Mouse (Mus musculus) CD4-positive, CD25-positive, alpha-beta regulatory T cell, adult 4 months (primary cell): Measurements from ENCODE around the gene Mc1r. TPM values are rescaled to one million over a fixed set of nuclear protein-coding genes. Genes with fewer than 3 reads are reported as not detected.

Source experiments
- ATAC-seq: one replicate; pipeline ENCODE4 v1.8.0; 2017
- polyA plus RNA-seq, 2 experiments: library from polyadenylated mRNA; unstranded; fragments of 100-300 nt; shearing (Covaris generic); gene quantifications; one replicate each; pipeline ENCODE4 v1.2.1; 2017

Mc1r gene
- polyA plus RNA-seq: under 1 TPM in 1 of 2 experiments, not detected in 1; 0.17 TPM

GRCm38 (mm10) chr8:123406786-123407185 lies at the start of gene Mc1r:
Gene Mc1r, plus strand, starts transcription at chr8:123407107.
- peak; percentile 46 for ATAC-seq

- ATAC-seq: peak; percentile 68
Measured at GRCm38 (mm10) chr8:123361082-123361739, 45.7 kb upstream of the Mc1r start.

- ATAC-seq: peak; percentile 83
Measured at GRCm38 (mm10) chr8:123373403-123374238, 33.3 kb upstream of the Mc1r start, which contains the start of gene Tcf25. Gene Tcf25, plus strand, starts transcription at chr8:123373753.

DNA sequence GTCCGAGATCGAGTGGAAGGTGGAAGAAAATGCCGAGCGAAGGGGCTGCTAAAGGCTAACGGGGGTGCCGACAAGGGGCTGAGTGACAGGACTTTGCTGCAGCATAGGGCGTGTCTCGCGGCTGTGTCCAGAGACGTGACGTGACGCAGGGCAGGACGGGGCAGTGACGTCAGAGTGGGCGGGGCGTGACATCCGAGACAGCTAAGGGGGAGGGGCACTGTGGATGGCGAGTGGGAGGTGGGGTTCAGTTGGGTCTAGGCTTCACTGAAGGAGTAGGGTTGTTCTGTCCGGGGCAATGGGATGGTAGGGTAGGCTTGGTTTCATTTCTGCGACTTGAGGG lies 32.7 kb upstream of the Mc1r start:
- peak; percentile 71 for ATAC-seq

GRCm38 (mm10) chr8:123375701-123376100 lies 31.2 kb upstream of the Mc1r start:
- ATAC-seq: no peak

GRCm38 (mm10) chr8:123376106-123376505 lies 30.8 kb upstream of the Mc1r start:
- no peak for ATAC-seq

DNA sequence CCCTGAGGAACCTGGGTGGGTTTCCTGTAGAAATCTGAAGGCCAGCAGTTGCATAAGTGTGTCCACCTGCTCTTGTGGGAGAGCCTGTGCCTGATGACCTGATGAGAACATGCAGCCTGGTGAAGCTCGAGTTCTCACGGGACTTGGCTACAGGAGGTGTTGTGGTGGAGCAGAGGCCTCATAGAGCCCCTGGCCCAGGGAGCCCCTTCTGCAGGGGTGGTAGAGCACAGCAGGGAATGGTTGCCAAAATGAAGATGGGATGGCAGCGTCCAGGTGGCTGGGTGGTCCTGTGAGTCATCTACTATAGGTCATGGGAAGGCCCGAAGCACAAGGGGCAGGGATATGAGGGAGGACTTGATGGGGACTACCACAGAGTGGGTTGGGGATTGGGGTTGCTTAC lies 25.2 kb upstream of the Mc1r start:
- no peak for ATAC-seq

DNA sequence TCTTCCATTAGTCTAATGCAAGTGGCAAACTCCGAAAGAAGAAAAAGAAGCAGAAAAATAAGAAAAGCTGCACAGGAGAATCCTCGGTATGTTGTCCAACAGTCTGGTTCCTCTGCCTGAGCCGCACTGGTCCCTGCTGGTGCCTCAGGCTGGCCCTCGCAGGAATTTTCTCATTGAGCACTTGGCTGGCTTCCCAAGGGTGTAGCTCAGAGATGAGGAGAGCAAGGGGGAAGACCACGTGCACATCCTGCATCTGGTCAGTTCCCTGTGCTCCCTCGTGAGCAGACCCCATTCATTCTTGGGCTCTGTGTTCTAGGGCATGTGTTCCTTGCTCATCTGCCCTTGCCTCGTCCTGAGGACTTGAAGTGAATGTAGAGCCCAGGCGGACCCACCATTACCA lies 24.4 kb upstream of the Mc1r start:
- ATAC-seq: no peak

DNA sequence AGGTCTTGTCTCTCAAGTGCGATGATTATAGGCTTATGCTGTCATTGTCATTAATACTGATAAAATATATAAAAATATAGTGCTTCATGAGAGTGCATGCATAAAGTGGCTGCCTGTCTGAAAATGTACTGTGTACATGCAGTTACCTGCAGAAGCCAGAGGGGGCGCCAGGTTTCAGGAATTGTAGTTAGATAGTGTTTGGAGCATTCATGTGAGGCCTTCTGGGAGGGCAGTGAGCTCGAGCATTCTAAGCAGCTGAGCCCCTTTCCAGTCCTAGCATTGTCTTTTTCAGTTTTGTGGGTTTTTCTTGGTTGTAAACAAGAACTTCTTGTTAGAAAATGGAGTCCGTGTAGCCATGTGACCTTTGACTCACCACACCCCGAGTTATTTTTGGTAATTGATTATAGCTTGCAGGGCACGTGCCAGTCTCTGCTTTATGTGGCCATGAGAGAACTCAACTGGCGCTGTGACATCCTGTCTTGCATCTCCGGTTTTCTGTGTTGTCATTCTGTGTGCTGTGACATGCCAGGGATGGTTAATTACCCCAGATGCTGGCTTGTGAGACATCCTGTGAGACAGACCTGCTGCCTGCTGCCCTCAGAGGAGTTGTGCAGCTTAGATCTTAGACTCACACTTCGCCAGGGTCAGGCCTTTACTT lies 21.9 kb upstream of the Mc1r start:
- ATAC-seq: peak; percentile 88

DNA sequence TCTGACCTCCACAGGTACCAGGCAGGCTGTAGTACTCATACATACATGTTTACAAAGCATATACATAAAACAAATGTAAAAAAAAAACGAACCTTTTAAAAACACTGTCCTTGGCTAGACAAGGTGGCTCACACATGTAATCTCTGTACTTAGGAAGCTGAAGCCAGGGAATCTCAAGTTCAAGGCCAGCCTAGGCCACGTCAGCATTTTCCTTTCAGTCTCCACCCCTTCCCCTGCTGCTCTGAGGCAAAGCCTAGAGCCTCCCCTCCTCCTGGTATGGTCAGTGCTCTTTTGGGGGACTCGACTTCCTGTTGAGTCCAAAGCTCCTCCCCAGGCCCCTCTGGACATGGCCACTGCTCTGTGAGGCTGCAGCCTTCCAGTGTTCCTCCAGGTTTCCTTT lies 19.9 kb upstream of the Mc1r start:
- no peak for ATAC-seq

DNA sequence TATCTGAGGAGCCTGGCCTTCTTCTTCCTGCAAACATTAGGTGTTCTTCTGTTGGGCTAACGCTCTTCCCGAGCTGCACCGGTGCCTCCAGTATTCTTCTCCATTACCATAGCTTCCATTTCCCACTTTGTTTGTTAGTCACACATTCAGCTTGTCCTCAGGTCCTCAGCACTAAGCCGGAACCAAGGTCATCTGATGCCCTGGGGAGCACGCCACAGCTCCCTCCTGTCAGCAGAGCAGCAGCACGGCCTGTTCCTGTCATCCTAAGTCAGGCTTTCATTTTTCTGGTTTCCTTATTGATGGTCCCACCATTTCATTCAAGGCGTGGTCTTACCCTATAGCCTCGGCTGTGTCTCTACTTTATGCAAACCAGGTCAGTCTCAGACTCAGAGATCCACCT lies 19.1 kb upstream of the Mc1r start:
- no peak for ATAC-seq

DNA sequence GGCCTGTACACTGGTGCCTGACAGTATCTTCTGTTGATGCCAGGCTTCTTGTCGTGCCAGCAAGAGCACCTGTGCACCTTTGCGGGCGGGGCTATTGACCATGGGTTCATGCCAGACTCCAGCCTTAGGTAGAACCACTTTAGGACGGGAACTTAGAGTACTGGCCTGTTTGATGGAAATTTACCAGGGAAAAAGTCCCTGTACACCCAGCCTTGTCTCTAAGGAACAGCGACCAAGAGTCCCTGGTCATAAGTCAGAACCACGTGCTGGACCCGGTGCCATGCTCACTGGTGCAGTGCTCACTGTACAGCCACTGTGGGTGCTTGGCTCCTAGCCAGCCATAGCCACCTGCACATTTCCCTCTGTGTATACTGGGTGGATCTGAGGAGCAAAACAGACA lies 17.9 kb upstream of the Mc1r start:
- ATAC-seq: no peak

GRCm38 (mm10) chr8:123398308-123398707 lies 8.6 kb upstream of the Mc1r start:
- no peak for ATAC-seq

DNA sequence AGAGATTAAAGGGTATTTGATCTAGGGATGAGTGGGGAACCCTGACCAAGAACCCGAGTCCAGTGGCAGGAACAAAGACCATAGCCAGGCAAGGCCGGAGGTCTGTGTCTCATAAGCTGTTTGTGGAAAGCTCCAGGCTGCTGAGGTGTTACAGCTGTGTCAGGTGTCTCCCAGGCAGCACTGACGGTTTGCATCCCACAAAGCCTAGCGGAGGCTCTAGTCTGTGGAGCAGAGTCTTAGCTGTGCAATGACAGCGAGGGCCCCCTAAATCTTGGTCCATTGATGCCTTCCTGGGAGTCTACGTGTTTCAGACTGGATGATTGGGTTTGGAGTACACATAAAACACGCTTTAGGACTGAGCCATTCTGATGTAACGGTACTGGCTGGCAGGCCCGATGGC lies 5.0 kb upstream of the Mc1r start:
- ATAC-seq: no peak

DNA sequence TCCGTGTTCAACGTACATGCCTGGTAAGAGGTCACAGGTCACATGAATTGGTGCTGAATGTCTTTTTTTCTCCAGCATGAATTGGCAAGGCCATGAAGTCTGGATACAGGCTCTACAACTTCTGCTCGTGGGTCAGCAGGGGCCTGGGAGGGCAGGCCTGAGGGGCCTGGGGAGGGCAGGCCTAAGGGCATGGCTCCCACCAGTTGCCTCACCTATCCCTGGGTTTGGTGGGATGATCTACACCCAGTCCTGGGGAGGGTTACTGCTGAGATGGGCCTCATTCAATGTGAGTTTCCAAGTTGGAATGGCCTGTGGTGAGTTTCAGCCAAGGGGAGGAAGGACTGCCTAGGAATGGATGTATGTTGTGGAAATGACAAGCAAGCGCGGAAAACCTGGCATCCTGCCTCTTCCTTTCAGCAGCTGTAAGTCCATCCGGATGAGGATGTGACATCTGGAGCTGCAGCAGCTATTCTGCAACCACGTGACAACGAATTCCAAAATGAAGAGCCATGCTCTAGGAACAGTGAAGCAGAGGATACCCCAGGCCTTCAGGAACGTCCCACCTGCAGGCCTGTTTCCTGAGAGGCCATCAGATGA lies 4.1 kb upstream of the Mc1r start:
- ATAC-seq: no peak

- ATAC-seq: peak; percentile 75
Measured at GRCm38 (mm10) chr8:123404521-123404920, 2.4 kb upstream of the Mc1r start.

GRCm38 (mm10) chr8:123407612-123408011 lies 705 bp downstream of the Mc1r start:
- ATAC-seq: no peak

DNA sequence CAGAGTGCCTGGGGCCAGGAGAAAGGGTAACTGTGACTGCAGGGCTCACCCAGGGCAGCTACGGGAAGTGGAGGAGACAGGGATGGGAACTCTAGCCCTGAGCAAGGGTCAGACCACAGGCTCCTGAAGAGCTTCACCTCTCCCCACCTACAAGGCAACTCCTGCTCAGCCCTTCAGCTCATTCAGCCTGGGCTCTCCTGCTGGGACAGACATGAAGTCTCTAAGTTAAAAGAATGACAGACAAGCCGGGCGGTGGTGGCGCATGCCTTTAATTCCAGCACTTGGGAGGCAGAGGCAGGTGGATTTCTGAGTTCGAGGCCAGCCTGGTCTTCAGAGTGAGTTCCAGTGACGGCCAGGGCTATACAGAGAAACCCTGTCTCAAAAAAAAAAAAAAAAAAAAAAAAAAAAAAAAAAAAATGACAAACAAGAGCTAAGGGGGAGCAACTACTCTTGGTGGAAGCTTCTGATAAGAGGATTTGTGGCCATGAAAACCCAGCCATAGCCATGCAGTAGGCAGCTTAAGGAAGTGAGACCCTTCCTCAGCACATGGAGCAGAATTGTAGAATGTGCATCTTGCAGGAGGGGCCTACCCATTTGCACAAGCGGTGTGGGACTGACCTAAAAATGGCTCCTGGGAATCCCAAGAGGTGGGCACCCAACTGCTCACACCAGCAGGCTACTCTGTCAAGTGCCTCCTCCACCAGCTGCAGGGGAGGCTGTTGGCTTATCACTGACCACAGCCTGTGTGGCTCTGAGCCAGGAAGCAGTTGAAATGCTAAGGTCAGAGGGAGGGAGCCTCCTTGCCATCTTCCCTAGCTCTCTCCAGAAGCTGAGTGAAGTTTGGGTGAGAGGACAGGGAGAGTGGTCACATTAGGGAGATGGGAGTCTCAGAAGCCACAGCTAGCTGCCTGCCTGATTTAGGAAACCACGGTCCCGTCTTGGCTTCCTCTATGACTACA lies 2.0 kb downstream of the Mc1r start:
- ATAC-seq: no peak

GRCm38 (mm10) chr8:123410049-123410587 lies 3.2 kb downstream of the Mc1r start:
- no peak for ATAC-seq

DNA sequence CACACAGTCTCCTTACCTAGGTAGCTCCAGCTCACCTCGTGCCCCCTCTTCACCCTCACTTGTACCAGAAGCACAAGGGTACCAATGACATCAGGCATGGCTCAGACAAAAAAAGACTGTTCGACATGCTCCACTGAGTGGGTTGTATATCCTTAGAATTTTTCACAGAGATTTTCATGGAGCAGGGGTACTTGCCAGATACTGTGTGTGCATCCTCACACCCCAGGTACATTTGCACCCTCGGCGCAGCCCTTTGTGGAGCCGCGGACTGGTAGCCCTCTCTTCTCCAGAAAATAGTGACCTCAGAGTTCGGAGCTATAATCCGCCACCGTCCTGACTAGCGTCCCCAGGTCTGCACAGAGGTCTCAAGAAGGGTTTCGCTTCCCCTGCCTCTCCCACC lies 3.9 kb downstream of the Mc1r start:
- no peak for ATAC-seq

DNA sequence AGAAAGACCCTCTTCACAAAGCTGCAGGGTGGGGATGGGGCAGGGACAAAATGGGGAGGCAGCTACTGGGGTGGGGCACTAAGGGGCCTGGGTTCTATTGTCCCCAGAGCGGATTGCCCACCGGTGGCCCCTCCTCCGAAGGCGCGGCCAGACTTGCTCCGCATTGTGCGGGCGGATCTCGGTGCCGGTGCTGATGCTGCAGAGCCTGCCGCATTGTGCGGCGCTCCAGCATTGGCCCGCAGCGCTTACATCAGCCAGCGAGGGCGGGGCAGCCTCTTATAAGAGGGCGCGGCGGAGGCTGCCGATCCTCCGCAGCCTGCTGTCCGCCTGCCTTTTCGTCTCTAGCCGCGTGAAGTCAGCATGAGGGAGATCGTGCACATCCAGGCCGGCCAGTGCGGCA lies 4.3 kb downstream of the Mc1r start, which contains the start of gene Tubb3:
Gene Tubb3, plus strand, starts transcription at position 179 of the 400 bp plus-strand sequence.
- ATAC-seq: peak; percentile 62
